Mouse (Mus musculus) lung, adult 18-20 months (tissue): Measurements from ENCODE around the gene Plac1.

ENCODE experiments used
- DNase-seq, 2 experiments: peaks; one replicate each; pipeline ENCODE4 v3.0.0; 2022; ENCODE audit warnings: mixed read lengths in 2 of 2

Gene Plac1

DNA sequence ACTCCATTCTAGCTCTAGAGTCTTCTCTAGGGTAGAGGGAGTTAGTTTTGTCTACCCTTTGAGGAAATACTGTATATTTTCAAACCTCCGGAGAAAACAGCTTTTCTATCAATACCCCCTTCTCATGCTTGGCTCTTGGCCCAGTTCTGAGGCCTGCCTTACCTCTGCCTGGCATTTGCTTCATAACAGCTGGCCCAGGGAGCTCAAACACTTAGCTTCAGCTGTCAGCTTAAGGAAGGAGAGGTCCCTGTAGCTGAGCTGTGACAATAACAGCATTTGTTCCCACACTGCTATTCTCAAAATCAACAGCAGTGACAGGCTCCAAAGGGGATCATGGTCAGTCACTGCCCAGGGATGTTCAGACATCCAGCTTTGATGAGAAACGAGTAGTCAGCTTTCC is 138.7 kb downstream of the Plac1 start:
- DNase-seq: no peak

DNA sequence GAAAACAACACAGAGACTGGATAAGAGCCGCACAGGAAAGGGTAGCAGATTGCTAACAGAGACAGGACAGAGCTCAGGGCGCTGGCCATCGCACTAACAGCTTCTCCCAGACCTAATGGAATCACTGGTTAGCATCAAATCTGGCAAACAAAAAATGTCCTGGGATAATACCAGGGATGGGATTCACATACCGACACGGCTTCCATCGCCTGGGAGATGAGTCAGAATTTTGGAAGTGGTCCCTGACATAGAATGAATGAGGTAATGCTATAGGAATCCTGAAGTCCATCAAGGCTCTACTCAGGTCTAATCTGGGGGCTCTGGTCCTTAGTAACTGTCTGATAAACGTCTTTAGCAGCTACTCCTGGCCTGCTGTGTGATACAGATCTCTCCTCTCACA is 140.0 kb downstream of the Plac1 start:
- no peak for DNase-seq

DNA sequence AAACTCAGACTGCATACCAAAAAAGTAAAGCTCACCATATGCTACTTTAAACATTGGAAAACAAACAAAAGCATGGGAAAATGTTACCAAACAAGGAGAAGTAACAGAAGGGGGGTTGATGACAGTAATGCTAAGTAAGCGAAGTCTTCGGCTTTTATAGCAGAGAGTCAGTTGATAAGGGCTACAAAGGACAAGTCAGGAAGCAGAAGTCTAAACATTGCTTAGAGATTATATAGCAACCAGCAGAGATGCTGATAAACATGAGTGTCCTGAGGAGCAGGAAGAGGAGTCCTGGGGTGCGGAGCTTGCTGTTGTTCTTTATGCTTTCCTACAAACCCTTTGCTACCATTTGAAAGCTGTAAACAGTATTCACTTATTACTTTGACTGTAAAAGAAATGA is 140.6 kb downstream of the Plac1 start:
- no peak for DNase-seq

DNA sequence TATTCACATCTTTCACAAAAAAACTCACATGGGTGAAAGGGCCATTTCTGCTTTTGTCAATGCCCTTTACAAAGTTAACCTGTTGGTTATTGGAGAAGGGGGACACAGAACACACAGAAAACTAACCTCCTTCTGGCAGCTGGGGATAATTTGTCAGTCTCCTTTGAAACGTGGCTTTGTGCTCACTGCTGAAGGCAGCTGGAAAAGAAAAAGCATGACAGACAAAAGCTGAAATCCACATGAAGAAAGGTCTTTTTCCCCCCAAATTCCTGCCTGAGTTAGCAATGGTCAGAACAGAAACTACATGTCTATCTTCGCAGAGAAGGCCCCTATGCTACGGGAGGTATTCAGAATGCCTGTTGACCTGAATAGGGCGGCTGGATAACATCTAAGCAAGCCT is 141.6 kb downstream of the Plac1 start:
- no peak for DNase-seq

DNA sequence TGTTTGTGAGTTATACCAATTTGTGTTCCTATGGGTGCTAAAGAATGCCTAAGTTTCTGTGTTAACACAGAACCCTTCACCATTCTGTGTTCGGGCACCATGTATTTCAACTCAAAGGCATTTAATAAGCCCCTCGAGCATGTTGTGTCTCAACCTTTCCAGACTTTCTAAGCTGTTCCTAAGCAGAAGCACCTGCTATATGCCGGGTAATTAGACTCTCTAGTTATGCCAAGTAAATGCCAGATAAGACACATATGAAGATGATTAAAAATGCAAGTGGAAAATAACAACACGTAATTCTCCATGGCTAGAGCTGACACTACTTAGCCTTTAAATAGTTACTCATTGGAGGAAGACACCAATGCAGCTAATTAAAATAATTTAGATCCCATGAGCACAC is 142.1 kb downstream of the Plac1 start:
- DNase-seq: no peak

DNA sequence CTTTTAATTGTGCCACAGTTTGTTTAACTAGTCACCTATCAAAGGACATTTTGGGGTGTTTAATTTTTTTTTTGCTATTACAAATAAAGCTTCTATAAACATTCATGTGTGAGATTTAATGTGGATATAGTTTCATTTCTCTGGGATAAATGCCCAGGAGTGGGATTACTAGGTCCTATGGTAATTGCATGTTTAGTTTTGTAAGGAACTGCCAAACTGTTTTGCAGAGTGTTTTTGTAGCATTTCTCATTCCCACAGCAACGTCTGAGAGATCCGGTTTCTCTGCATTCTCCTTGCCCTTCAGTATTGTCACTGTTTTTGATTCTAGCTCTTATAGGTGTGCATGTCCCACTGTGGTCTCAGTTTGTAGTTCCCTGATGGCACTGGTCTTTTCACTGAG is 146.5 kb downstream of the Plac1 start:
- no peak for DNase-seq

DNA sequence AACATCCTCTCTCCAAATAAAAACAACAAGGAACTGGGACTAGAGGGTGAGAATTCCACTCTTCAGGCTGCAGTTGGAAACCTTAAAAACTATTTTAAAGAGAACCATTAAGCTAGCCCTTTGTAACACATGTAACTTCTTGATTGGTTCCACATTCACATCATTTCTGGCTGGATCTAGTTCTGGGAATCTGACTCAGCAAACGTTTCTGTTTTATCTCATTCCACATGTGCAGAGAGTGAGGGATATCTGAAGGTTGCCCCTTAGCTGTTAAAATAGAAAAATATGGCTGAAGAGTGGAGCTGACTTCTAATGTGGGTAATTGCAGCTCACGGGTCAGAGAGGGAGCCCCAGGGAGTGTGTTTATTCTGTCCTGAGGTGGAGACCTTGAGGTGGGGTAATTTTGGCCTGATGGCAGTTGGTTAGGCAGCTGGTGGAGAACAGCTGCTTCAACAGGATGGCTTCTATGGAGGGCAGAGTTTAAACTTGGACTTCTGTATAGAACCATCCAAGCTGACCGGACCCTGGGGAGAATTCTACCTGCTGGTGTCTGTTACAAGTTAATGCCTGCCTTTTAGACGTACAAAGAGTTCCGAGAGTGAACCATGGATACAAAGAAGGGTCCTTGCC is 151.1 kb downstream of the Plac1 start:
- DNase-seq: no peak

DNA sequence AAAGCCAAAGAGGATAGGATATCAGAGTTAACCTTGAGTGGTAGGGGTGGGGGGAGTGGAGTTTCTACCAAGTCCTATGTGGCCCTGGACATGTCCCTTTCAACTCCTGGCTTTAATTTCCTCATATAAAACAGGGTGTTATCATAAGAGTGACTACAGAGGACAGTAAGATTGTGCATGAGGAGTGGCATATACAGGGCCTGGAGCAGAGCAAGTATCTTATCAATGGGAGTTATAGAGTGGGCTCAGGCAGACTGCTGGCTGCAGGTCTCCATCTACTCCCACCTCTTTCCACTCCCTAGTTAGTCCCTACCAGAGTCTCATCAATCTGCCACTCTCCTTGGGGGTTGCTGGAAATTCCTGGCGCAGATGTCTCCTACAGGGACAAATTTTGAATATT is 152.7 kb downstream of the Plac1 start:
- DNase-seq: no peak

DNA sequence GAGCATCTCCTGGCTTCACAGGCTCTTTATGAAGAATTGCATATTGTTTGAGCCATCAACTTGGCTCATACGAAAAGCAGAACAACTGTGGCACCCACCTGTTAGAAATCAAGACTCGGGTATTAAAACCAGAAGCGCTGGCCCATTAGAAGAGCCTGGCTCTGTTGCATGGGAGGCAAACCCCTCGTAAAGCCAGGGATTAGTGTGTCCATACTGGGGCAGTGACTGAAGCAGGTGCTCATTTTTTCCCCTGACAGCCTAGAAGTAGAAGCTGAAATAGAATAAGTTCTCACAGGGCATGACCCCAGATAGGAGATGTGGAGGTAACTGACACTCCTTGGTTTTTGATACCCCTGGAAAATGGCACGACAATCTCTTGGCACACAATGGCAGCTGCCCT is 154.4 kb downstream of the Plac1 start:
- no peak for DNase-seq

DNA sequence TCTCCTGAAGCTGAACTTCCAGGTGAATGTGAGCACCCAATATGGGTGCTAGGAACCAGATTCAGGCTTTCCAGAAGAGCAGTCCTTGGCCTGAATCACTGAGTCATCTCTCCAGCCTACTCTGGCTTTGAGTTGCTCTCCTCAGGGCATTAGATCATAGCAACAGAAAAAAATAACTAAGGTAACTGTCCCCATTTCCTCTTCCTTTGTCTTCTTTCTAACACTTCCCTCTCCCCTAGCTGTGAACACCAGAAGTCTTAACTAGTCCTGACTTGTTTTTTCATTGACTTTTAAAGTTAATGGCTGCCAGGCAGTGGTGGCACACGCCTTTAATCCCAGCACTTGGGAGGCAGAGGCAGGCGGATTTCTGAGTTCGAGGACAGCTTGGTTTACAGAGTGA is 175.5 kb downstream of the Plac1 start:
- no peak for DNase-seq

DNA sequence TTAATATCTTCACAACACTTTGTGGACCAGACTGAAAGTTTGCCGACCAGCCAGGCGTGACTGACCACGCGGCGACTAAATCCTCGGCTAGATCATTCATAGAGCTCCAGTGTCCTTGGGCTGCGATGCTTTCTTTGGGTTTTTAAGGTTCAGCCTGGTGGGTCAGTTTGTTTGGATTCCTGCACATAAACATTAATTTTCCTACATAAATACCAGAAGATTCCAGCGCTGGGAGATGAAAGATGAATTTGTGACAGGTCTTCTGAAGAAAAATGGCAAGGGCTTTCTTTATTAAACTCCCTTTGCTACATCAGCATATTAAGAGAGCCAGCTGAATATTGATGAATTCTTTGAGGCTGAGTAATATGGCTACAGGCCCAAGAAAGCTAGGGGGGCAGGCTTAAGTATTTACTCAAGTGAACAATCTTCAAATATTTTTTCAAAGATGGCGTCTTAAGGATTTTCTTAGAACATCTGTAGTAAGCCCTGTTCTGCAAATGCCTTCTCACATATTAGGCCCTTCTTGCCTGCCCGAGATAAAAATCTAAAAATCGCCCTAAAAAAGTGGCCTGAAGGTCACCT is 180.4 kb downstream of the Plac1 start:
- DNase-seq: no peak

DNA sequence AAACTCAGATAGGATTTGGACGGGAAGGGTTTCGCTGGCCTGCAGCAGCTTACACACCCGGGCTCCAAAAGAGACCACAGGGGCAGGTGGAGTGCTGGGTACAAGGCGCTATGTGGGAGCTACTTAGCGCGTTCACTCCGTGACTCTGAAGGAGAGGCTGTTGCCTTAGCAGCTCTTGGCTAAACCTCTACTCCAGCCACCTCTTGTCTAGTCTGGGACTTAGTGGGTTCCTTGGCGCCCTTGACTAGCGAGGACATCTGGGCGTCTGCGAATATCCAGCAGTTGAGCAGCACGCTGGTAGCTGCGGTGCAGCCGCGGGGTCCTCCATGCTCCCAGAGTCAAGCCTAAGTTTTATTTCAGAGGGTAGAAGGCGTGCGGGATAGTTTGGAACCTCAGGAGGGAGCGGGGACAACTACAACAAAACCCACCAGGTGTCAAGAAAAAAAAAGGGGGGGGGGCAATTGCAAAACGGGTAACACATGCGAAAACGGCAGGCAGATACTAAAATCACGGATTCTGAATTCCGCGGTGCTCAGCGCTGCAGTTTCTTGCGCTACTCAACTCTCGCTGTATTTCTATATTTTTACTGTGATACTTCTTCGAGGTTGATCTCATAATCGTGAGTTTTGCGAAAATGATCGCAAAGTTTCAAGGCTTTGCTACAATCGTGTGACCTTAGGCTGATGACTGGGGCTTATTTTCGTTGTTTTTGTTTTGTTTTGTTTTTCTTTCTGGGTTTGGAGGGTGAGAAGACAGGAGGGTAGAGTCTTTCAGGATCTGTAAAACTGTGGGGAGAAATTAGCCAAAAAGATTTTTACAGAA is 181.2 kb downstream of the Plac1 start:
- DNase-seq: no peak

DNA sequence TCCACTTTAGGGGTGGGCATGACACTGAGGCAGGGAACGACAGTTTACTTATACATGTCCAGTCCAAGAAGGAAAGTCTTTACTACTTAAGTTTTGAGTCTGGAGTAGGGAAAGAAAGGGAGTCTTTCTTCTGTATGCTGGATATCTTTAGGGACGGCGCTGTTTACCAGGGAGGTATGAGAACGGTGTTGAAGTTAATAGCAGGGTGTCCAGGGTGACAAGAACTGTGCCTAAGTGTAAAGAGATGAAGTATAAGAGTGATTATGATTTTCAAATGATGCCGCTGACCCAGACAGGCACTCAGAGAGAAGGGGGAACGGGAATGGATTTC is 182.2 kb downstream of the Plac1 start:
- no peak for DNase-seq

DNA sequence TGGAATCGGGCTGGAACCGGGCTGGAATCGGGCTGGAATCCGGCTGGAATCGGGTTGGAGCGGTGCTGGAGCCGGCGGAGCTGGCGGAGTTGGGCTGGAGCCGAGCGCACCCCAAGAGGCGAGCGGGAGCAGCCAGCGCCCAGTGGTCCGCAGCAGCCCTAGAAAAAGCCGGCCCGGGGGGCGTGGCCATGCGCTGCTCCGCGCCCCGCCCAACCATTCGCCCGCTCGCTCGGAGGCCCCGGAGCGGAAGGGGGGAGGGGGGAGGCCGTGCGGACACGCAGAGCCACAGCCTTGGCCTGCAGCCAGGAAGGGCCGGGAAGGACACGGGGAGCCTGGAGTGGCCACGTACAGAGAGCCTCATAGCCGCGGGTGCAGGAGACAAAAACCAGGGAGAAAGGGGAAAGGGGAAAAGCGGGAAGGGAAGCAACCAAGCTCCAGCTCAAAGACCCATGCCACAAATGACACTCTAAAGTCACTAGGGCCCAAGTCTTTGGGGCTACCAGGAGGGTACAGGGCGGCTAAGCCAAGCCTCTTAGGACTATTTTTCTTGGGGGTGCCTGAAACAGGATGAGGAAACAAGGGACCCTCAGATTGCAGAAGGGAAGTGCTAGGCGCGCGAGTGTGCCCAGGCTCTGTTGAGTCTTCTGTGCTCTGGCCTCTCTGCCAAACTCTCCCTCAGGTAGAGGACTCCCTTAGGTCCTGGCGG is 182.7 kb downstream of the Plac1 start:
- DNase-seq: peak; percentile 79 to 89

DNA sequence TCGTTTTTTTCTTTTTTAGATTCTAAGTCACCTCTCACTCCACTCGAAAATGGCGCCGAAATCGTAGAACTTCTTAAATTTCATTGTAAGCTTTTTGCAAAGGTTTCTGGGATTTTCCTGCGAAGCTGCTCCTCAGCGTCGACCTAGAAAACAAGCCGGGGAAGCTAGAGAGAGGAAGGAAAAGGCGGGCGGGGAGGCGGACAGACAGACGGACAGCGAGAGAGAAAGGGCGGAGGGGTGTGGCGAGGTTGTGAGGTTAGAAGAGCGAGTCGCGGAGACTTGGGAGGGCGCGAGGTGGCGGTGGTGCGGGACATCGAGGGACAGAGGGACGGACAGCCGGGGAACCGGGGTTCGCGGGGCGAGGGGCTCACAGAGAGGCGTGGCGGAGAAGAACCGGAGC is 183.3 kb downstream of the Plac1 start:
- DNase-seq: peak; percentile 34 to 40

DNA sequence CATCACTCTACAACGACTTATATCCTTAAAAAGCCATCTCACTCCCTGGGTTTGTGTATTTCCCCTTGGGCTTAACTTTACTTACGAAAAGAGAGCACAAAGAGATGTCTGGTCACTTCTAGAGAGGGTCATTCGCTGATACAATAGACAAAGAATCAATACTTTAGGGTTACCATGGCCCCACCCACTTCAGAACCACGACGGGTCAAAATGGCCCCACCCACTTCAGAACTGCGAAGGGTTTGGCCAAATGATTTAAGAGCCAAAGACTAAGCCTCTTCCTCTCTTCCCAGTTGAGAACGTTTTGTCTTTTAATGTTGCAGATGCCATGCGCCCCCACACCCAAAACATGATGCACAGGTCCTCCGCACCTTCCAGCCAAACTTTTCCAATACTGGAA is 184.1 kb downstream of the Plac1 start:
- DNase-seq: no peak

DNA sequence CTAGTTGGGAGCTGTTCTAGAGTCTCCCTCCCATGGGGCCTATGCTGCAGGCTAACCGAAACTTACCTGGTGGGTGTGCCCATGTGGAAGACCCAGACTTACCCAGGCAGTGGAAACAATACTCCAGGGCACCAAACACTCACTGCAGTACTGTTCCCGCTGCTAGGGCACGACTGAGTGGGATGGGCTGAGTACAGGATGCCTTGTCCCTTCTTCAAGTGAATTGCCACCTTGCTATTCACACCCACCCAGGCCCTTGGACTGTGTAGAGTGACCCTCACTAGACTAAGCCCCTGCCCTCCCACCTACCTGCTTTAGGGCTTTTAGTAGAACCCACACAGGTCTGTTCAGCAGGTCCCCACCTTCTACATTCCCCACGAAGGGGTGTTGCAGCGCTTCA is 186.0 kb downstream of the Plac1 start:
- DNase-seq: no peak

DNA sequence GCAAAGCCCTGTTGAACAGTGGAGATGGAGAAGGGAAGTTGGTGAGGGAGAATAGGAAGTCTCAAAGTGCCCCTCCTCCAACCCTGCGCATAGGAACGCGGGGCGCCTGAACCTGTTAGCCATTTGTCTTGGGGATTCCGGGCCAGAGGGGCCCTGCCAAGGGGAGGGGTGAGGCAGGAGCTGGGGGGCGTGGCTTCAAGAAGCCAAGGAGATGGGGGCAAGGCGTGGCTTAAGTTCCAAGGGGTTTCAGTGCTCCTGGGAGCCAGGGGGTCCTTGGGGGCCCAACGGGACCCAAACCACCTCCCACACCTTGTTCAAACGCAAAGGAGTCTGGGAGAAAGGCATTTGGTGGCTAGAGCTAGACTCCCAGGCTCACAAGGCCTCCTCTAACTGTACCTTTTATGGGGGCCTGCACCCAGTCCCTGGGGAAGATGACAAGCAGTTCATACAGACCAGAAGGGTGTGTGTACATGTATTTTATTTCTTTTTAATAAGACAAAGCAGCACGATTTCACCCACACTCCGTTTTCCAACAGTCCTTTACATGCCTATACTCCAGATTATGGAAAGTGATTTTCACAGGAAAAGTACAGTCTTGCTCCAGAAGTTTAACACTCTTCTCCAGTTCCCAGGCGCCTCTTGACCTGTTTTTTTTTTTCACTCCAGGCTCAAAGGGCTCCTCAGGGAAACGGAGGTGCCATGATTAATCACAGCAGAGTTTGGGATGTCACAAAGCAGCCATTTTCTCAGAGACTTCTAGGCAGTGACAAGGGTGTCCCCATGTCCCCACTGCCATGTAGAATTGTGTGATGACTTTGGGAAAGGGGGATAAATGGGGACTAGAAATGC is 187.0 kb downstream of the Plac1 start:
- no peak for DNase-seq

DNA sequence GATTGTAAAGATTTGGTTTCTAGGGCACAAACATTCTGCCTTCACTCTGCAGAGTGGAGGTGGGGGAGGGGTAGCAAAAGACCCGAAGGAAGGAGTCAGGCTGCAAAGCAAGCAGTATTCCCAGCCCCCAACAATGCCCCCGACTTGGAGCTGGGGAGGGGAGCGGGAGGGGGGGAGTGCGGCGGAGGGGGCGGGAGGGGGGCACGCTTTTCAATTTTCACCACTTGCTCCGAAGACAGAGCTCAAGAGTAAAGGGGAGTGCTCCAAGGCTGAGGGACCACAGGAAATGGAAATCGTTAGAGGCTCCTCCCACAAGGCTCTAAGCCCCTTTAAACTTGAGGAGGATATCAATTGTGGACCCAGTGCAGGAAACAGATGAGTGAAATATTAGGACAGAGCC is 189.6 kb downstream of the Plac1 start:
- no peak for DNase-seq

DNA sequence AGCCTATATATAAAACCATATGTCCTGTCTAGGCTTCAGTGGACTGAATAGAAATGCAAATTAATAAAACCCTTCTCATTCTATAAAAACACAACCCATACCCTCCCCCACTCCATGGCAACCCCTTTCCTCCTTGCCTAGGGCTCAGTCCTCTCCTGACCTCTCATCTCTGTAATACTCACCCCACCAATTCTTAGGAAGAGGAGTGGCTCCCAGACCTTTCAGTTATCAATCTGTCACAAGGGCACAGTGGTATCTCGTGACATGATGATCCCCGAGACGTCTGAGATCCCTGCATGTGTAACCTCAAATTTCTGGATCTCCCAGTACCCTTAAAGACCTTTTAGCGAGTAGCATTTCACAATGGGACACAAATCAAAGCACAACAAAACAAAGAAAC is 190.7 kb downstream of the Plac1 start:
- no peak for DNase-seq

DNA sequence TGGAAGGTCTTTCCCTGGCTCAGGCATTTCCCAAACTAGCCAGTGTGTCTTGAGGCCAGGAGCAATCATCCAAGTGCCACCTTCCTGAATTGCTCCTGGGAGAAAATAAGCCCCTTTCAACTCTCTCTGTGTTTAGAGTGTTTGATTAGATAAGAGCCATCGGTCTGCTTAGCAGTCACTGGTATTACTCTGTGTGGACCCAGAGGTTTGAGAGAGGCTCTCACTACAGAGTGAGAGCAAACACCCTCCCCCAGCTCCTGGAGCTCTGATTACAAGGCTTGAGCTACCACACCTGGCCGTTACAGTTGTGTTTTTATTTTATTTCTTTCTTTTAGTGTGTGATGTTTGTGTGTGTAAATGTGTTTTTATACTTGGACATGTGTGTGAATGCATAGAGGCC is 193.0 kb downstream of the Plac1 start:
- DNase-seq: no peak

DNA sequence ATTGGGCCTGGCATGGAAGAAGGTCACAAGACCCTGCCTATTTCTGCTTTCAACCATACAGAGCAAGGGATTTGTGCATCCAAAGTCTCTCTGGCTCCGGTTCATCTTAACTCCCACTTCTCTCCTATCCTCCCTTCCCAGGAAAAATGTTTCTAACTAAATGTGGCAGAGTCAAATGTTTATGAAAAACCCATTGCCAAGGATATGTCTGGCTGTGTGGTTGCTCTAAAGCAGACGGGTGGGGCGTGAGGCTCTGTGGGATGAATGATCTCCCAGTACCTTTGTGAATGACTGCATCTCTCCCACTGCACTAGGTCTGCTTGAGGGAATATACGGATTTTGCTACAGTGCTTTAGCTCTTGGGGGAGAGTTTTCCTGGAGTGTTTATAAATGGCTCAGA is 193.9 kb downstream of the Plac1 start:
- DNase-seq: no peak
